Mouse (Mus musculus) gastrocnemius, adult 8-10 months (tissue): Measurements from ENCODE around the gene Lnx1. TPM values are rescaled to one million over a fixed set of nuclear protein-coding genes. Genes with fewer than 3 reads are reported as not detected.

Source experiments
- DNase-seq, 2 experiments: peaks; one replicate each; pipeline ENCODE4 v3.0.0; 2022; ENCODE audit warnings: low spot score in 2 of 2
- total RNA-seq, 4 experiments: library from RNA; stranded (reverse); gene quantifications; 2 replicates each; pipeline ENCODE4 v1.2.4; 2022

Gene Lnx1
- total RNA-seq, 4 experiments from 2014 or later: 2.1 to 4.0 (median 3.0) TPM

GRCm38 (mm10) chr5:74699673-74700072 lies 3.0 kb downstream of the Lnx1 start:
- no peak for DNase-seq

DNA sequence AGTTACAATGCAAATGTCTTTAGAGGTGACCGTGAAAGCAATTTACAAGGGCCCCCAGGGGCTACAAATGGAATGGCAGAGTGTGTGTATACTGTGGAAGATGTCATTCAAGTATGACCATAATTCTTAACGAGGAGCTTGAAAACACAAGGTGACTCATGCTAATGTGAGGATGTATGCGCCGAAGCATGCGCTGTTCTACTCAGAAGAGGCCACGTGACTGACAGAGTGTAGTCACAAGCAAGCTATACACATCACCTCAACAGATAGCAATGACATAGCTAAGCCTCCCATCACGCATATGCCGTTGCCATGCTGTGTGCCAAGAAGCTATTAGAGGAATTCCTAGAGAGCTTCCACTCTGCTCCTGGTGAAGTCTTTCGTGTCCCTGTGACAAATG lies 5.2 kb downstream of the Lnx1 start:
- DNase-seq: no peak

DNA sequence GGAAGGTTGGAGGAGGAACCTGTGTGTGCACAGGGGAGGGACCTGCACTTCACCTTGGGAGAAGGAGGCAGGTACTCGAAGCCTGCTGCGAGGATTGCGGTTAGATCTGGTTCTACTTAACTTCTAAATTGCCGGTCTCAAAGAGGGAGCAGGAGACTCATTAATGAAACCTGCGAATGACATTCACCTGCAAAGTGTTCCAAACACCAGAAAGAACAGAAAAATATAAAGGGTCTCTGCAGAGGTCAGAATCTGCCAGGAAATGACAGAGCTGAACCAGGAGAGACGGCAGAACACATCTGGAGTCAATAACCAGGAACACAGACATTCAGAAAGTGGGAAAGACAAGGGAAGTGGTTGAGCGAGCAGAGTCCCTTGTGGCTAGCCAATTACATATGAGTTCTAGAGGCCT lies 8.3 kb downstream of the Lnx1 start:
- no peak for DNase-seq

GRCm38 (mm10) chr5:74693836-74694235 lies 8.9 kb downstream of the Lnx1 start:
- no peak for DNase-seq

DNA sequence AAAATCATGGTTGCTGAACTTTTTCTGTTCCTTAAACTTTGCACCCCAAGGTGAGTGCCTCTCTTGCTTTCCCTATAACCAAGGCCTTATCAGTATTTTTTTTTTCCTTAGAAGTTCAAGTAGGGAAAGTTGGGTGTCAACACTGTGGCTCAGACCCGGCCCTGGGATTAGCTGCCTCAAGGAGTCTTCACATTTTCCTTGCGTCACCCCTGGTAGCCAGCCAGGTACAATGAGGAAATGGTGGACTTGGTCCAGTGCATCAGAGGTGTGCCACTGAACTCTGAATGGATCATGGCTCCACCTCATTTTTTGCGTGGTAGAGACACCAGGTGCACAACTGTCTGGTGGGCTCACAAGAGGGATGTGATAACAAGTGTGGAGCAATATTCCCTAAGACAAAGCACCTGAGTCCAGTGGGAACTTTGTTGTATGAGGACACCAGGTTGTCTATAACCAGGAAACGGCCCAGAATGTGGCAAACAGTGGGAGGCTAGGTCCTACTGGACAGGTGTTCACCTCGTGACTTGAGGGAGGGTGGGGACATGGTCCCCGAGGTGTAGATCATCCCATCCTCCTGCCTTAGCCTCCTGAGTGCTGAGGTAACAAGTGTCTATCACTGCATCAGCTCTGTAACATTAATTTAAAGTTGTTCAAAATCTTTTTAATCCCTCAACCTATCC lies 10.2 kb downstream of the Lnx1 start:
- DNase-seq: no peak

DNA sequence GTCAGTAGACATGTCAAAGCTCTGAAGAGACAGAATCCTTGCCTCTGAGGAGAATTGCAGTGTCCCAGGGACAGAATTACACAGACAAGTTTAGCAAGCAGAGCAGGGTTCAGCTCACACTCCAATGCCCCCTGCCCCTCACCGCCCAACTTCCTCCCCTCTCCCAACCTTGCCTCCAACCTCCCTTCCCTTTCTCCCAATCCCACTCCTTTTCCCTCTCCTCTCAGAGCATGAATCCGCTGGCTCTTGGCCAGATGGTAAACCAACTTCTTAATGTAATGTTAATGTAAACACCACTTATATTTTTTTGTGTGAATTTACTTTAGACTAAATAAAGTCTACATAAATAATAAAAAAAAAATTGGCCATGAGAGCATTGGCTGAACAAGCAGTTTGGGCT lies 13.9 kb downstream of the Lnx1 start:
- no peak for DNase-seq

GRCm38 (mm10) chr5:74684944-74685343 lies 17.8 kb downstream of the Lnx1 start:
- DNase-seq: no peak

- DNase-seq: no peak
These were observed 18.9 kb downstream of the Lnx1 start for GRCm38 (mm10) chr5:74683832-74684231.

DNA sequence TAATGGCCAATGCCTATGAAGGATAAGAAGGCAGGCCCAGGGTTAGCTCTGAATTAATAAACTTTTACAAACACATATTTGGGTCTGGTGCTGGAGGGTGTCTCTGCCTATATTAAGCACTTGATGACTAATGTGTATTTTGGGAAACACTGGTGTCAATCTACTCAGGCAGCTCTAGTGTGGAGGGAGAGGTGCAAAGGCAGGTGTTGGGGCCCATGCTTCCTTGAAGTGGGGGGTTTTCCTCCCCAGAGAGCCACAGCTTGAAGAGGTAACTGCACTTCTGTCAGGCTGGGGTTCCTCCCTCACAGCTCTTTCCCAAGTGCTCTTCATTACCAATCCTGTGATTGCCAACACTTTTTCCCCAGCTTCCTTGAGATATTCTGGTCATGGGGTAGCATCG lies 20.0 kb downstream of the Lnx1 start:
- DNase-seq: no peak

- no peak for DNase-seq
These were observed 23.1 kb downstream of the Lnx1 start for GRCm38 (mm10) chr5:74679631-74680030.

GRCm38 (mm10) chr5:74678693-74679092 lies 24.0 kb downstream of the Lnx1 start:
- DNase-seq: no peak

DNA sequence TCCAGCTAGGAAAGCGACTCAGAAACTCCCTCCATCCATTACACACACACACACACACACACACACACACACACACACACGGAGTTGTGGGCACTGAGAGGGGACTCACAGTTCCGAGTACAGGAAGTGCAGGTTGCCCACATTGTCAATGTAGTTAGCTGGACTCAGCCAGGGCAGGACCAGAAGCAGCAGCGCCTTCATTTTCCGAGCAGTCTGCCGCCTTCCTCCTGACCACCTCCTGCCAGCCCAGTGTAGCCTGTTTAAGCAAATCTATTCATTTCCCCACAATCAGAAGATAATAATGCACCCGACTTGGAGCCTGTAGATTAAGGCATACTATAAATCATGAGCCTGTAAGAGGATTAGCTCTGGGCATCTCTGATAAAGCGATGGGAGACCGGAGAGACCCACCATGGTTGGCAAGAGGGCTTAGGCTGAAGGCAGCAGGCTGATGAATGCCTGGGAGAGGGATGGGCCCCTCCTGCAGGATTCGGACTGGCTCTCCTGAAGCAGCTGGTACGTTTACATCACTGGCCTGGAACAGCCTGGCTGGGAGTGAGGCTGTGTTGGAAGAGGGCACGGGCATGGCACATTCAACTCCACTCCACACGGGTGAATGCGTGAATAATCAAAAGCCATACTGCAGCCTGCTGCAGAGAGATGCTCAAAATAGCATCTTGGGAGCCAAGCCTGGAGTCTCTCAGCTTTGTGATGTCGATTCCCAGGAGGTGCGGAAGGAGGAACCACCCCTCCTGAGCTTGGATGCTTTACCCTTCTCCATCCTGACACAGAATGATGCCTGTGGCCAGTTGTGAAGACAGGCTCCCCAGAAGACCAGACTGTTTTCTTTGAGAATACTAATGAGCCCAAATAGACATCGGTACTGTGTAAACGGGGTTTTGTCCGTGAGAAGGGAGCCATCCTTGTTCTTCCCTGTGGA lies 25.0 kb downstream of the Lnx1 start:
- DNase-seq: peak; percentile 13 to 14

GRCm38 (mm10) chr5:74672556-74672955 lies 30.2 kb downstream of the Lnx1 start:
- DNase-seq: no peak

DNA sequence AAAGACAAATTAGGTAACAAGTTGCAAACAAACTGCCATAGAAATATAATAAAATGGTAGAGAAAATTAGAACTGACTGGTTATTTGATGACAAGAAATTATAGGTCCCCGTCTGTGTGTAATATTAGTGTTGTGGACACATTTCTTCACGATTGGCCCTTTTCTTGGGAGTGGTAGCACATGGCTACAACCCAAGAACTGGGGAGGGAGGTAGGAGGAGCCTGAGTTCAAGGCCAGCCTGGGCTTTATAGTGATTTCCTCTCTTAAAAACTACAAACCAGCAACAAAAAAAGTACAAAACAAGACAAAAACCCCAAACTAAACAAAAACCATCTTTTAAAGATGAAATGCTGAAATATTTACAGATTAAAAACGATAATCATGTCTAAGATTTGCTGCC lies 31.8 kb downstream of the Lnx1 start:
- no peak for DNase-seq

DNA sequence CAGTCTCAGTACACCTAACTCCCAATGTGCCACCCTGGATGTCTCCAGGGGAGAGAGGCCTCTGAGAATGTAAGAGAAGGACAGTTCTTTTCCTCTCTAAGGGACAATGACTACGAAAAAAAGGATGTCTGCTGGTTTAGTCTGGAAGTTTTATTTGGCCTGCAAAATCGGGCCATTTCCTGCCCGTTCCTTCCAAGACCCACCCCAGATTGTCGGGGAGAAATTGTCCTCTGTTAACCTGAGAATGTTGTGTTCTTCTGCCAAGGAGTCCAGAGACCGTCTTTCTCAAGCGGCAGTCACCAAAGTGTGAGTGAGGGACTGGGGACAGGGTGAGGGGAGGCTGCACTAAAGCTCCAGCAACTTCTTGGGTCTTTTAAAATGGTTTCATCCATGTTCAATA lies 32.8 kb downstream of the Lnx1 start:
- no peak for DNase-seq

DNA sequence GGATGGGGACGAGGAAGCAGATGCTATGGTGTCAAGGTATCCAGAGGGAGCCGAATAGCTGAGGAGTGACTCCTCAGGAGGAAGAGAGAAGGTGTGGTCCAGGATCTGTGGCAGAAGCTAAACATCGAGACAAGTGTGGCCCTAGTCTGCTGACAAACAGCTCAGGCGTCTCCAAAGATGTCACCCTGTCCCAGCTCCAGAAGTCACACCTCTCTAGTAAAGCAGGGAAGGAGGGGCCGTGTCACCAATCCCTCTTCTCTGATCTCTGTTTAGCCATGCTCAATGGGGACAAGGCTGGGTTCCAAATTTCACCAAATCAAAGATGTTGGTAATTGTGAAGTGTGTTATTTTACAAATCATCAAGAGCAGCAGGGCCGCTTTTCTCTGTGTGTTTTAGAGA lies 33.8 kb downstream of the Lnx1 start:
- no peak for DNase-seq

DNA sequence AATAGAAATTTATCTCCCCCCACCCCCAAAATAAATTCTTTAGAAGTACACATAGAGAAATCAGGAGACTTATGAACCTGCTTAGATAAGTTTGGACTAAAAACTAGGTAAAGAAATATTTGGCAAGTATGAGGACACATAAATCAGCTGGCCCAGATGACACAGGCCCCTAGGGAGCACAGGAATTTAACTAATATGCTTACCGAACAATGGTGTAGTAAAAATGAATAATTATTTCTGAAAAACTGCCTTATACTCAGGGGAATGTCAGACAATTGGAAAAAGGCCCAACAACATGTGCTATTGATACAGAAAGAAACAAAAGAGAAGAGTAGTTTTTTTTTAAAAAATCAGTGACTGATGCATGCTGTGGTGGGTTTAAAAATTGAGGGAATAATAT lies 40.1 kb downstream of the Lnx1 start:
- DNase-seq: peak in 1 of 2 experiments; percentile 17

DNA sequence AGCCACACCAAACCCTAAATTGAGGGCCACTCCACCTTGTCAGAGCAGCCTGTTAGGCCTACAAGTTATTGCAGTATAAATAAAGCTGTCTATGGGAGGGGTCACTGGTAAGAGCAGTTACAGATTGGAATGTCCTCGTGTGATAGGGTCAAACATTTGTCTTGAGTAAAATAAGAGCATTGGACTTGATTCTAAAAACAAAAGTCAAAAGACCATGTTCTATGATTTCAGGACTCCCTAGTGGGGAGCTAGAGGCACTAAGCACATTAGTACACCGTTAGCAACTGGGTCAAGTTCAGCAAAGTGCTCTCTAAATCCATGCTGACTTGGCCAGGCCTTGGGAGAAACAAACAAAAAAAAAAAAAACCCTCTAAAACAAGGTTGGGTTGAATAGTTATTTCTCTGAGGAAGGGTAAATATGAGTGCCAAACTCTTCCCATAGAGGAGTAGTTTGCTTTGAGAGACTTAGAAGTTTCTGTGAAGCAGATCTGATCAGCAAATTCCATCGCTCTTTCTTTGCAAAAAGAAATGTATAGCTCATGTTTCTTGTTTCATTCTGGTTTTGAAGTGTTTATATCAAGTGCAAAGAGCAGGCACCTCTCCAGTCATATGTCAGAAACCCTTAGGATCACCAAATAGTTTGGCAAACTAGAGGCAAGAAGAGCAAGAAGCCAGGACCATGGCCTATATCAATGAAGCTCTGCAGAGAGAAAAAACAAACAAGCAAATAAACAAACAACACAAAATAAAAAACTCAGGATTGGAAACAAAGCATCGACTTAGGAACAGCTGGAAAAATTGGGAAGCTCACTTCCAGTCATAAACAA lies 40.8 kb downstream of the Lnx1 start:
- no peak for DNase-seq

DNA sequence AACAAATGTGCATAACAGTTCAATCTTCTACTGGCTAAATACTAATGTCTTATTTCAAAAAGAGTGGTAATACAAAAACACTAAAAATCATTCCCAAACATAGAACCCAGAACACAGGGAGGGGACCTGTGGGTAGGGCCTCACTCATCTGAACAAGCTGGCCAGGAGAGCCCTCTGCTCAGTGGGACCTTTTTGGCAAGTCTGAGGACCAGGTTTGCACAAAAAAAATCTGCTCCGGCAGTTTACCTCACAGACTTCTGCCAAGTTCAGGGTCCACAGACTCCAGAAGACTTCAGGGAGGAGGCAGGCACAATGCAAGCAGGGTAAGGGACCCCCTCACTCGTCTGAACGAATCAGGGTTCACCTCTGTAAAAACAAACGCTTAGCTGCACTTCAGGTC lies 42.9 kb downstream of the Lnx1 start:
- DNase-seq: no peak

DNA sequence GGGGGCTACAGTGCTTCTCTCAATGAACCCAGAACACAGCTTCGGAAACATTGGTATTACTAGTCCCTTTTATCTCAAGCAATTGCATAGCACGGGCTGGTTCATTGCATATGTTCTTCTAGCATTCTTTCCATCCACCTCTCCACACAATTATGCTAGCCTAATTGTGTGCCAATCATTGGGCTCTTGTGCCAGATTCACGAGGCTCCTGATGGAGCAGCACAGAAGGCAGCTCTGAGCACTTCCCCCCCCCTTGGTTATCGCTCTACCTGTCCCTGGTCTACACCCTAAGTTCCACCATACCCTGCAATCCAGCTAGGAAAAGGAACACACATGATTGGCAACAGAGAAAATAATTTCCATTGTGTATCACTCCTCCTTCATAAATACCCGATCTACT lies 43.4 kb downstream of the Lnx1 start:
- DNase-seq: no peak

DNA sequence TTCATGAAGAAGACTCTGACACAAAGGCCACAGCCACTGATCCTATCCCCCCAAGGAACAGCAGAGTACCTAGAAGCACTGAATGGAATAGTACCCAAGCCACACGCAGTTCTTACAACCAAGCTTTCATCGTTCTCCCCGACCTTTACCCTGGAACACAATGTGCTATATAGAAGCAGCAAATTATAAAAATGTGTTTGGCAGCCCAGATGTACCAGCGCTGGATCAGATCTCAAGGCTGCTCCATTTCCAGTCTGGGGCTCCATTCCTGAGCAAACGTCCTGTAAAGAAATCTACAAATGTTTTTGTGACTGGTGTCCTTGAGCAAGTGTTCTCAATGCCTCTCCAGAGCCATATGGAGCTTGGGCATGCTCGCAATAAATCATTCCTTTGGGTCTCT lies 44.8 kb downstream of the Lnx1 start:
- no peak for DNase-seq

DNA sequence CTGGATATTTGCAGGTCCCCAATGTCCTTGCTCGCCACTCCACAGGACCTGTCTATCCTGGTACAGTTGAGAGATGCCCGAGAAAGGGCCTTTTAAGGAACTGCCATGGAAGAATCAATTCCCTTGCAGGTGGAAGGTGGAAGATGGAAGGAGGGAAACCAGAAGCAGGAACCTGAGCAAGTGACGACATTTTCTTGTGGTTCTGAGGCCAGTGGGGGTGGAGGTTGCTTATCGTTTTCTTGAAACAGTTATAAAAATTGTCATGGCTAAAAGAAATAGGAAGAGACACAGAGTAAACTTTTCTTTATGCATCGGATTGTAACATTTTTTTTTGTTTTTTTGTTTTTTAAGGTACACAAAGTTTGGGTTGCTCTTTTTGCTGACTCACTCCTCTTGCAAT lies 46.3 kb downstream of the Lnx1 start:
- DNase-seq: no peak
